In genomic region chr7:19424051-19424450, GRCm38 (mm10) we compare ENCODE assay signal across 27 mouse cellular contexts. TPM values are rescaled to one million over a fixed set of nuclear protein-coding genes. Genes with fewer than 3 reads are reported as not detected.
DNase-seq lines count a peak whose midpoint lies in the region; ATAC-seq and TF ChIP-seq lines count a peak whose summit lies in the region.
"Had no signal": no experiment of that assay in that cellular context is flagged by ENCODE, and none has a peak within 500 bp of the region (broad histone marks: within the 10 kb centered on the region; RNA-seq: fewer than 3 reads in every experiment).

No protein-coding gene starts in this region.

- WGBS in intestine, embryonic 16.5 days = 58% methylated on average over 4 of the region's 4 CpGs

- DNase-seq in adrenal gland, adult 2 months = peak; percentile 38
- DNase-seq in adrenal gland, postnatal 14 days = no peak
- DNase-seq in gastrocnemius, postnatal 10 days = peak; percentile 24
- DNase-seq in gastrocnemius, postnatal 4 days (ENCODE audit: low spot score in 2 of 2) = no peak
- DNase-seq: adrenal gland, adult 8-10 months; adrenal gland, postnatal 36 days; B cell, adult 2 months; cerebellum, adult 18-20 months; cerebellum, adult 9-10 months; cerebellum, postnatal 14 days; forebrain, postnatal 0 days; heart, adult 11 months; heart, postnatal 14 days; heart, postnatal 4 days; kidney, adult 2 months had no signal

- no peaks in the 10 kb centered on the region for H3K27me3 ChIP-seq in myocyte (ENCODE audit: control insufficient read depth, insufficient read depth, insufficient read length)
- H3K27me3 ChIP-seq in intestine, embryonic 16.5 days (replicated peaks; ENCODE audit: control insufficient read depth, insufficient read depth, low read length) = peaks cover 18% of the 10 kb centered on the region

- no peak overlapping the region for H3K9ac ChIP-seq in intestine, embryonic 16.5 days (ENCODE audit: low read depth, low read length)
- H3K9ac ChIP-seq: forebrain, postnatal 0 days; heart, embryonic 13.5 days; hindbrain, embryonic 14.5 days had no signal

- H3K4me1 ChIP-seq in intestine, embryonic 16.5 days (ENCODE audit: control insufficient read depth, insufficient read depth, low read length) = peaks cover 8% of the 10 kb centered on the region; the same call in 1 of the 2 replicates

- H3K36me3 ChIP-seq in myocyte (ENCODE audit: control insufficient read depth, insufficient read depth) = peaks cover 10% of the 10 kb centered on the region
- H3K36me3 ChIP-seq in intestine, embryonic 16.5 days (ENCODE audit: control insufficient read depth, insufficient read depth, low read length) = peaks cover 16% of the 10 kb centered on the region

- no peaks in the 10 kb centered on the region for H3K9me3 ChIP-seq in intestine, embryonic 16.5 days (ENCODE audit: control insufficient read depth, low read length)
- H3K9me3 ChIP-seq: forebrain, embryonic 10.5 days; heart, embryonic 10.5 days; heart, embryonic 13.5 days had no signal

- no peak for ATAC-seq in intestine, embryonic 16.5 days
- ATAC-seq: forebrain, embryonic 14.5 days; forebrain, postnatal 0 days; hindbrain, postnatal 0 days; inflammation-experienced regulatory T-cells, adult 6 months; intestine, postnatal 0 days had no signal

- TF ChIP-seq POLR2A in myocyte (IDR thresholded peaks at IDR 0.05; ENCODE audit: insufficient read length, low read depth) = no peak

- H3K4me2 ChIP-seq in myocyte (ENCODE audit: low read depth) = no peak overlapping the region
- H3K4me2 ChIP-seq in intestine, embryonic 16.5 days (ENCODE audit: low read depth, low read length) = no peak overlapping the region
- H3K4me2 ChIP-seq: heart, embryonic 13.5 days; hindbrain, embryonic 14.5 days had no signal

- H3K4me3 ChIP-seq in myocyte = no peak overlapping the region
- no peak overlapping the region for H3K4me3 ChIP-seq in intestine, embryonic 16.5 days (ENCODE audit: low read length)
- H3K4me3 ChIP-seq: forebrain, embryonic 10.5 days; heart, embryonic 10.5 days; heart, embryonic 13.5 days had no signal

- H3ac ChIP-seq in myocyte (ENCODE audit: control insufficient read depth, insufficient read length) = no peak overlapping the region

- H3K79me2 ChIP-seq in myocyte (ENCODE audit: control insufficient read depth, insufficient read depth) = no peaks in the 10 kb centered on the region

- H3K27ac ChIP-seq in intestine, embryonic 16.5 days (ENCODE audit: low read length) = no peak overlapping the region
- H3K27ac ChIP-seq: forebrain, embryonic 10.5 days; heart, embryonic 10.5 days; heart, embryonic 13.5 days; hindbrain, embryonic 14.5 days; hindbrain, postnatal 0 days had no signal

TF ChIP-seq in myocyte, 11 proteins besides CTCF, POLR2A, EP300 and RAD21:
- TF ChIP-seq SRF (IDR thresholded peaks at IDR 0.05; ENCODE audit: control insufficient read depth, insufficient read length, low read depth) (no peak), MAX (IDR thresholded peaks at IDR 0.05; ENCODE audit: low read depth) (no peak), POLR2AphosphoS2 (IDR thresholded peaks at IDR 0.05; ENCODE audit: insufficient read length, low read depth) (peak; percentile 65), CEBPB (IDR thresholded peaks at IDR 0.05; ENCODE audit: insufficient read depth, poor library complexity, severe bottlenecking) (no peak), MYOD1 (IDR thresholded peaks at IDR 0.05; ENCODE audit: control insufficient read depth in 1 of 3, insufficient read length in 2 of 3, low read depth in 2 of 3) (peak in 1 of 3 experiments; percentile 5), TCF12 (IDR thresholded peaks at IDR 0.05; ENCODE audit: insufficient read depth, poor library complexity, severe bottlenecking) (no peak), TCF3 (IDR thresholded peaks at IDR 0.05; ENCODE audit: insufficient read length, low read depth) (no peak), REST (IDR thresholded peaks at IDR 0.05; ENCODE audit: insufficient read depth, insufficient read length) (no peak)

RNA-seq across cellular contexts. Expression of gene Ckm, which starts 19.5 kb away (rescaled TPM):
- not detected for total RNA-seq in adrenal gland, adult 2 months (2021)
- 0.84 and 1.0 TPM in 2 replicates for polyA plus RNA-seq in adrenal gland, adult 2 months (2012; rRNA removed)
- total RNA-seq in adrenal gland, postnatal 14 days (2021) = 0.74 and 0.79 TPM in 2 replicates
- over 10,000 TPM; 22,462 to 26,486 TPM for total RNA-seq in gastrocnemius, postnatal 10 days (2021)
- over 10,000 TPM; 12,501 to 12,915 TPM for total RNA-seq in gastrocnemius, postnatal 4 days (2021)
- 1,561 TPM for polyA plus RNA-seq in myocyte (2012; fragmentation: generic; extraction: Trizol)
- polyA plus RNA-seq in intestine, embryonic 16.5 days (2015; fragmentation: Nextera tagmentation; extraction: Ambion mirVana) = 15.3 and 17.6 TPM in 2 replicates
- total RNA-seq: adrenal gland, adult 8-10 months; MEL had no signal
- polyA plus RNA-seq: forebrain, embryonic 10.5 days; forebrain, embryonic 14.5 days; forebrain, postnatal 0 days; hindbrain, embryonic 11.5 days; hindbrain, embryonic 14.5 days had no signal

RNA-seq across cellular contexts. Expression of gene Klc3, which starts 20.1 kb away (rescaled TPM):
- 1 to 10 TPM in 1 of 2 experiments, under 1 TPM in 1; 0.98 to 5.2 TPM for total RNA-seq in adrenal gland, adult 2 months (2021)
- 1.3 and 3.7 TPM in 2 replicates for polyA plus RNA-seq in adrenal gland, adult 2 months (2012; rRNA removed)
- 1.3 and 2.7 TPM in 2 replicates for total RNA-seq in adrenal gland, postnatal 14 days (2021)
- under 1 TPM; 0.12 to 0.18 TPM for total RNA-seq in gastrocnemius, postnatal 10 days (2021)
- total RNA-seq in gastrocnemius, postnatal 4 days (2021) = under 1 TPM in 1 of 2 experiments, not detected in 1; 0.16 TPM
- 3.5 TPM for polyA plus RNA-seq in myocyte (2012; fragmentation: generic; extraction: Trizol)
- 2.7 and 2.9 TPM in 2 replicates for polyA plus RNA-seq in intestine, embryonic 16.5 days (2015; fragmentation: Nextera tagmentation; extraction: Ambion mirVana)

RNA-seq across cellular contexts. Expression of gene Mark4, which starts 34.6 kb away (rescaled TPM):
- 10 to 100 TPM; 40.5 to 56.8 TPM for total RNA-seq in adrenal gland, adult 2 months (2021)
- polyA plus RNA-seq in adrenal gland, adult 2 months (2012; rRNA removed) = 71.6 and 79.0 TPM in 2 replicates
- total RNA-seq in adrenal gland, postnatal 14 days (2021) = 45.1 and 45.2 TPM in 2 replicates
- total RNA-seq in gastrocnemius, postnatal 10 days (2021) = 10 to 100 TPM; 12.2 to 16.4 TPM
- 10 to 100 TPM; 18.9 to 20.5 TPM for total RNA-seq in gastrocnemius, postnatal 4 days (2021)
- 18.2 TPM for polyA plus RNA-seq in myocyte (2012; fragmentation: generic; extraction: Trizol)
- 3.7 and 4.4 TPM in 2 replicates for polyA plus RNA-seq in intestine, embryonic 16.5 days (2015; fragmentation: Nextera tagmentation; extraction: Ambion mirVana)

RNA-seq across cellular contexts. Expression of gene Exoc3l2, which starts 39.1 kb away (rescaled TPM):
- total RNA-seq in adrenal gland, adult 2 months (2021) = 10 to 100 TPM; 31.9 to 58.8 TPM
- 55.3 and 57.9 TPM in 2 replicates for polyA plus RNA-seq in adrenal gland, adult 2 months (2012; rRNA removed)
- 21.8 and 22.0 TPM in 2 replicates for total RNA-seq in adrenal gland, postnatal 14 days (2021)
- under 1 TPM; 0.59 to 0.86 TPM for total RNA-seq in gastrocnemius, postnatal 10 days (2021)
- under 1 TPM; 0.65 to 0.83 TPM for total RNA-seq in gastrocnemius, postnatal 4 days (2021)
- polyA plus RNA-seq in myocyte (2012; fragmentation: generic; extraction: Trizol) = not detected
- 0.27 and 0.46 TPM in 2 replicates for polyA plus RNA-seq in intestine, embryonic 16.5 days (2015; fragmentation: Nextera tagmentation; extraction: Ambion mirVana)
- polyA plus RNA-seq: inflammation-experienced regulatory T-cells, adult 6 months had no signal

RNA-seq across cellular contexts. Expression of gene Ercc2, which starts 42.2 kb away (rescaled TPM):
- 10 to 100 TPM; 21.7 to 25.5 TPM for total RNA-seq in adrenal gland, adult 2 months (2021)
- 92.3 and 94.7 TPM in 2 replicates for polyA plus RNA-seq in adrenal gland, adult 2 months (2012; rRNA removed)
- 28.2 and 30.2 TPM in 2 replicates for total RNA-seq in adrenal gland, postnatal 14 days (2021)
- 1 to 10 TPM; 7.7 to 9.7 TPM for total RNA-seq in gastrocnemius, postnatal 10 days (2021)
- 10 to 100 TPM; 18.6 to 21.0 TPM for total RNA-seq in gastrocnemius, postnatal 4 days (2021)
- polyA plus RNA-seq in myocyte (2012; fragmentation: generic; extraction: Trizol) = 11.5 TPM
- polyA plus RNA-seq in intestine, embryonic 16.5 days (2015; fragmentation: Nextera tagmentation; extraction: Ambion mirVana) = 15.5 and 17.6 TPM in 2 replicates

Comparison
In these comparisons a context has a peak if more than half of its experiments do, and no peak if none do; other contexts are left out.
1. DNase-seq: peak in adrenal gland, adult 2 months (single experiment) and gastrocnemius, postnatal 10 days (single experiment); none in adrenal gland, postnatal 14 days (single experiment) and gastrocnemius, postnatal 4 days (0 of 2).
2. RNA of gene Ckm, which starts 19.5 kb away (total RNA-seq): 22,462 to 26,486 TPM in gastrocnemius, postnatal 10 days and 12,501 to 12,915 TPM in gastrocnemius, postnatal 4 days; 0.74 to 0.79 TPM in adrenal gland, postnatal 14 days and not detected in adrenal gland, adult 2 months; every median in the first group is over 1,000 times any median in the second.